Mouse (Mus musculus) gastrocnemius, adult 18-20 months (tissue): Measurements from ENCODE around the gene Dcbld2. TPM values are rescaled to one million over a fixed set of nuclear protein-coding genes. Genes with fewer than 3 reads are reported as not detected.
A peak's percentile ranks its signal among the peaks of the same experiment; 100 is the strongest.
"Not testable (repeated sequence)": the region's sequence is repeated elsewhere in the genome, so short reads cannot be mapped to it uniquely, and the experiment has no call there.

Experiments
- DNase-seq: peaks from one replicate; pipeline ENCODE4 v3.0.0; 2021; ENCODE audit warnings: low spot score
- total RNA-seq, 2 experiments: library from RNA; stranded (reverse); gene quantifications; 2 replicates each; pipeline ENCODE4 v1.2.3; 2021

Dcbld2 gene
- total RNA-seq, 2 experiments from 2014 or later: 3.6 to 4.2 TPM

GRCm38 (mm10) chr16:58449073-58449472, 40.8 kb downstream of the Dcbld2 start:
- no peak for DNase-seq

- DNase-seq: no peak
Measured at GRCm38 (mm10) chr16:58450648-58451047, 42.4 kb downstream of the Dcbld2 start.

GRCm38 (mm10) chr16:58451647-58452046, 43.4 kb downstream of the Dcbld2 start:
- no peak for DNase-seq

- no peak for DNase-seq
Measured at GRCm38 (mm10) chr16:58453138-58453537, 44.9 kb downstream of the Dcbld2 start.

- DNase-seq: no peak
Measured at GRCm38 (mm10) chr16:58453820-58454219, 45.6 kb downstream of the Dcbld2 start.

GRCm38 (mm10) chr16:58454617-58455016, 46.4 kb downstream of the Dcbld2 start:
- DNase-seq: peak; percentile 60

GRCm38 (mm10) chr16:58455118-58455517, 46.9 kb downstream of the Dcbld2 start:
- no peak for DNase-seq

- no peak for DNase-seq
Measured at GRCm38 (mm10) chr16:58456445-58456844, 48.2 kb downstream of the Dcbld2 start.

GRCm38 (mm10) chr16:58456991-58457390, 48.7 kb downstream of the Dcbld2 start:
- no peak for DNase-seq

GRCm38 (mm10) chr16:58459966-58460365, 51.7 kb downstream of the Dcbld2 start:
- DNase-seq: not testable (repeated sequence)

GRCm38 (mm10) chr16:58460386-58460785, 52.1 kb downstream of the Dcbld2 start:
- DNase-seq: no peak

DNA sequence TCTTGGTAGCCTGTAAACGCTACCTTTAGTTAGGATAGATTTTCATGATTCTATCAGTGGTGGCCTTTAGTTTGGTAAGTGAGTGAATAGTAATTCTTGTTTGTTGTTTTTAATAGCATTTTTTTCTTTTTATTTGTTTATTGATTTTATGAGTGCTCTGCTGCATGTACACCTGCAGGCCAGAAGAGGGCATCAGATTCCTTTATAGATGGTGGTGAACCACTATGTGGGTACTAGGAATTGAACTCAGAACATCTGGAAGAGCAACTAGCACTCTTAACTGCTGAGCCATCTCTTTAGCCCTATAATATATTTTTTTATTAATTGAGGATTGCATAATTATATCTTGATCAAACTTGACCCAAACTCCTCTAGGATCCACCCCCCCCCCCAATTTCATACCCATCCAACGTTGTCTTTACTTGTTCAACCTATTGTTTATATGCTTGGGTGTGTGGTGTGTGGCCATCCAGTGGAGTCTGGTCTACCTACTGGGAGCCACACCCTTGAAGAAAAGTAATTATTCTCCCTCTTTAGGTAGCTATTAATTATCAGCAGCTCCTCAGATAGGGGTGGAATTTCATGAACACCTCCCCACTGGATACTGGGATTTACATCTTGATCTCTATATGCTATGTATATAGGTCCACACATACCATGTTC, 53.7 kb downstream of the Dcbld2 start:
- DNase-seq: no peak

GRCm38 (mm10) chr16:58462519-58462918, 54.3 kb downstream of the Dcbld2 start:
- DNase-seq: no peak

DNA sequence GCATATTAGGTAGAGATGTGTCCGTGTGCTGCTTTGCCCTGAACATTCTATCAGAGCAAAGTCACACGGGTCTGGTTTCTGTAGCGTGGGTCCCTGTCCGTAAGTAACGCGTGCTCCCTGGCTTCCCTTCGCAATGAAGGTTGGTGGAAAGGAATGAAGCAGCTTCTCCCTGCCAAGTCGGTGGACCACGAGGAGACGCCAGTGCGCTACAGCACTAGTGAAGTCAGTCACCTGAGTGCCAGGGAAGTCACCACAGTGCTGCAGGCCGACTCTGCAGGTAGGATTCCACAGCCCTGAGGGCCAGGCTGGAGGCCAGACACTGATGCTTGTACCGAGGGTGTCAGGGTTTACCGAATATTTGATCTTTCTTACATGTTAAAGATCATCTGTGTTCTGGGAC, 55.8 kb downstream of the Dcbld2 start:
- no peak for DNase-seq

- DNase-seq: no peak
Measured at GRCm38 (mm10) chr16:58465412-58465811, 57.2 kb downstream of the Dcbld2 start.

GRCm38 (mm10) chr16:58470061-58470460, 61.8 kb downstream of the Dcbld2 start:
- DNase-seq: no peak

DNA sequence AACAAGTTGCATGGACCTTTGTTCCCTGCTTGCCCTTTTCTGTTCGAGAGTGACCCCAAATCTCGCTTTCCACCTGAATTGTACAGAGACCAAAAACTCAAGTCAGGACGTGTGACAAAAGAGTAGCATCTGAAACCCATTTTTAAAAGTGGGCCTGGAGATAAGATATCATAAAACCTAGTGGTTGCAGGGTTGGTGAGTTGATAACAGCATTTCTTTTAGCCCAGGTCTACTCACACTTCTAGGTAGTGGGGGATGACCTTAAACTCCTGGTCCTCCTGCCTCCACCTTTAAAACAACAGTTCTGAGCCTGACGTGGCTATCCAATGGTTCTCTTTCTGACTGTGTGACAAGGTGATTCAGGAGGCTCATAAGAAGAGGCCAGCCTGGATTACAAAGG, 62.6 kb downstream of the Dcbld2 start:
- no peak for DNase-seq

DNA sequence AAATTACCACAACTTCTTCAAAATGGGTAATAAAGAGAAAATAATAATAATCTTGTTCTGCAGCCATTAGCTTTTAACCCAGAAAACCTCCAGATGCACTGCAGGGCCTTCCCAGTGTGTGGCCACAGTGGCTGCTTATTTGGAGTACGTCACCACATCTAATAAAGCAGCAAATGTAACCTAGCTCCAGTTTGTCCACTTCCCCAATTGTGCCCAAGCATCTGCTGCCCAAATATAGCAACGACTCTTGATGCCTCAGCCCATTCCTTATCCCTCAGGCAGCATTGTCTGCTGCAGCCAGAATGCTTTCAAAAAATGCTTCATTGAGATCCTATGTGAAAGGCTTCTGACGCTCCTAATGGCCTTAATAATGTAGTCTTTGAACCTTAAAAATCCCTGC, 66.6 kb downstream of the Dcbld2 start:
- no peak for DNase-seq

DNA sequence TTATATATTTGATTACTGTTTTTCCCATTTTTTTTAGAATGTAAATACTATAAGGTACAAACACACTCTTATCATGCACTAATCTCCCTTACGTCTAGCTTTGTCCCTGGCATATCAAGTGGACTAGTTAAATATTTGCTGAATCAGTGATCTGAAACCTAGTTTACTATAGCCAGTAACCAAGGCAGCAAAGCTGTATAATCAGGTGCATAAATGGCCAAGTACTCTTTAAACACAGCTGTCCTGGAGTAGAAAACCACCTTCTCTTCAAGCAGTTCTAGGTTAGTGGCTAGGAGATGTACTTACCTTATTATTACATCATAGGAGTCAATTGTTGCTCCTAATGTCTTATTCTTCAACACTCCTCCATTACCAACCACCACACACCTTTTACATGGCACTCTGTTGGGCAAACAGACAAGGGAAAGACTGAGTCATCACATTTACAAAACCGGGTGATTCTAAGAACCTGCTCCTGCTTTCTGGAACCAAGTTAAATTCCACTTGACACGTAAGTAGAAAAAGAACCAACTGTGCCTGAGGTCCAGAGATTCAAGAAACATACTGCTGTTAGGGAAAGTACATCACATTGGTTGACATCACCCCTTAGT, 67.4 kb downstream of the Dcbld2 start:
- DNase-seq: no peak

- DNase-seq: no peak
Measured at GRCm38 (mm10) chr16:58476363-58476762, 68.1 kb downstream of the Dcbld2 start.

GRCm38 (mm10) chr16:58479898-58480448, 71.7 kb downstream of the Dcbld2 start:
- DNase-seq: no peak

- no peak for DNase-seq
Measured at GRCm38 (mm10) chr16:58481219-58481905, 73.1 kb downstream of the Dcbld2 start.

DNA sequence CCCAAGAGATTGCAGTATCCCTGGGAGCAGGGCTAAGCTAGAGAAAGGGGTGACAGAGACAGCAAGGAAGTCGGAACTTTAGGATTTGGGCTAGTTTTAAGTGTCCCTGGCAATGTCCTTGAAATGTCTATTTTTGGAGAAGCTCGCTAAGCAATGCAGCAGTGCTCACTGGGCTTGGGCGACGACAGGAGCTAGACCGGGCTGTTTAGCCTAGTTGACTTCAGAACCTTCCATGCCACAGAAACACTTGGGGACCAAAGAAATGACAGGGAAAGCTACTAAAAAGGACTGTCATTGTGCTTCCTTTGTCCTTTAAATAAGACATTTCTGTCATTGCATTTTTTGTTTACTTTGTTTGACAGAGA, 73.6 kb downstream of the Dcbld2 start:
- no peak for DNase-seq
